Mouse (Mus musculus): ENCODE measurements around the gene 4930558K02Rik. TPM values are rescaled to one million over a fixed set of nuclear protein-coding genes. Genes with fewer than 3 reads are reported as not detected.
A peak's percentile ranks its signal among the peaks of the same experiment; 100 is the strongest.

Gene 4930558K02Rik
- 0.21 TPM in 1 of 2 replicates, not detected in the other for polyA plus RNA-seq (2015; fragmentation: Nextera tagmentation; extraction: Ambion mirVana)

- no peak within 1 kb of the TSS for H3K27ac ChIP-seq
- no peak within 1 kb of the TSS for H3K4me2 ChIP-seq (replicated peaks)
- no peaks in the 10 kb centered on the region for H3K9me3 ChIP-seq
- peaks cover 2% of the 10 kb centered on the region; the same call in 1 of the 2 replicates for H3K4me1 ChIP-seq (replicated peaks)
- 69% methylated on average over 1 of the region's 1 CpGs for WGBS
- no peak for ATAC-seq
- H3K9ac ChIP-seq (replicated peaks) = no peak within 1 kb of the TSS
- H3K36me3 ChIP-seq = no peaks in the 10 kb centered on the region
- no peak within 1 kb of the TSS for H3K4me3 ChIP-seq (replicated peaks)
- H3K27me3 ChIP-seq = no peaks in the 10 kb centered on the region
These were observed at the start of gene 4930558K02Rik for GRCm38 (mm10) chr1:161979536-161979935. 4930558K02Rik (minus strand) TSS chr1:161979636.

- WGBS = 53% methylated on average over 8 of the region's 8 CpGs
- no peak overlapping the region for H3K27ac ChIP-seq
- H3K4me3 ChIP-seq (replicated peaks) = no peak overlapping the region
- no peak overlapping the region for H3K9ac ChIP-seq (replicated peaks)
- H3K4me2 ChIP-seq (replicated peaks) = no peak overlapping the region
- no peaks in the 10 kb centered on the region for H3K9me3 ChIP-seq
- H3K4me1 ChIP-seq (replicated peaks) = peaks cover 20% of the 10 kb centered on the region
- no peak for ATAC-seq
- no peaks in the 10 kb centered on the region for H3K27me3 ChIP-seq
- no peaks in the 10 kb centered on the region for H3K36me3 ChIP-seq
These were observed 44.3 kb upstream of the 4930558K02Rik start for GRCm38 (mm10) chr1:162023681-162024270.

GRCm38 (mm10) chr1:162020766-162021165 is 41.3 kb upstream of the 4930558K02Rik start:
- Histone ChIP-seq H3K4me2 (replicated peaks) (no peak overlapping the region), H3K9ac (replicated peaks) (no peak overlapping the region), H3K4me1 (replicated peaks) (peaks cover 20% of the 10 kb centered on the region), H3K27me3 (no peaks in the 10 kb centered on the region), H3K36me3 (no peaks in the 10 kb centered on the region), H3K4me3 (replicated peaks) (no peak overlapping the region), H3K9me3 (no peaks in the 10 kb centered on the region), H3K27ac (peak overlapping the region; percentile 25; the same call in 1 of the 2 replicates)
- WGBS = 61% methylated on average over 4 of the region's 4 CpGs
- ATAC-seq = no peak

GRCm38 (mm10) chr1:162020303-162020731 is 40.9 kb upstream of the 4930558K02Rik start:
- Histone ChIP-seq H3K4me1 (replicated peaks) (peaks cover 20% of the 10 kb centered on the region), H3K4me3 (replicated peaks) (no peak overlapping the region), H3K36me3 (no peaks in the 10 kb centered on the region), H3K4me2 (replicated peaks) (no peak overlapping the region), H3K9ac (replicated peaks) (no peak overlapping the region), H3K27me3 (no peaks in the 10 kb centered on the region), H3K27ac (peak overlapping the region; percentile 25), H3K9me3 (no peaks in the 10 kb centered on the region)
- no peak for ATAC-seq
- 69% methylated on average over 7 of the region's 7 CpGs for WGBS

GRCm38 (mm10) chr1:162018601-162018977 is 39.2 kb upstream of the 4930558K02Rik start:
- peaks cover 17% of the 10 kb centered on the region for H3K4me1 ChIP-seq (replicated peaks)
- H3K4me3 ChIP-seq (replicated peaks) = no peak overlapping the region
- H3K36me3 ChIP-seq = no peaks in the 10 kb centered on the region
- H3K9ac ChIP-seq (replicated peaks) = no peak overlapping the region
- no peak overlapping the region for H3K4me2 ChIP-seq (replicated peaks)
- ATAC-seq = no peak
- H3K27me3 ChIP-seq = no peaks in the 10 kb centered on the region
- no peaks in the 10 kb centered on the region for H3K9me3 ChIP-seq
- WGBS = 94% methylated on average over 6 of the region's 6 CpGs
- no peak overlapping the region for H3K27ac ChIP-seq

GRCm38 (mm10) chr1:162017975-162018600 is 38.7 kb upstream of the 4930558K02Rik start:
- Histone ChIP-seq H3K27me3 (no peaks in the 10 kb centered on the region), H3K27ac (no peak overlapping the region), H3K4me2 (replicated peaks) (no peak overlapping the region), H3K4me1 (replicated peaks) (peaks cover 16% of the 10 kb centered on the region), H3K9me3 (no peaks in the 10 kb centered on the region), H3K9ac (replicated peaks) (no peak overlapping the region), H3K36me3 (no peaks in the 10 kb centered on the region), H3K4me3 (replicated peaks) (no peak overlapping the region)
- no peak for ATAC-seq
- 89% methylated on average over 13 of the region's 13 CpGs for WGBS

- H3K4me1 ChIP-seq (replicated peaks) = peaks cover 16% of the 10 kb centered on the region
- no peak overlapping the region for H3K4me2 ChIP-seq (replicated peaks)
- H3K27me3 ChIP-seq = no peaks in the 10 kb centered on the region
- H3K27ac ChIP-seq = no peak overlapping the region
- H3K9me3 ChIP-seq = no peaks in the 10 kb centered on the region
- ATAC-seq = no peak
- WGBS = 65% methylated on average over 7 of the region's 7 CpGs
- H3K9ac ChIP-seq (replicated peaks) = no peak overlapping the region
- H3K36me3 ChIP-seq = no peaks in the 10 kb centered on the region
- no peak overlapping the region for H3K4me3 ChIP-seq (replicated peaks)
These were observed 37.5 kb upstream of the 4930558K02Rik start for GRCm38 (mm10) chr1:162016982-162017381.

GRCm38 (mm10) chr1:162015247-162015862 is 35.9 kb upstream of the 4930558K02Rik start:
- no peak overlapping the region for H3K9ac ChIP-seq (replicated peaks)
- WGBS = 75% methylated on average over 8 of the region's 8 CpGs
- H3K4me1 ChIP-seq (replicated peaks) = peaks cover 4% of the 10 kb centered on the region; the same call in 1 of the 2 replicates
- no peak overlapping the region for H3K4me3 ChIP-seq (replicated peaks)
- no peaks in the 10 kb centered on the region for H3K9me3 ChIP-seq
- no peak overlapping the region for H3K27ac ChIP-seq
- H3K4me2 ChIP-seq (replicated peaks) = no peak overlapping the region
- 0 out of 2 replicates have a peak, but pooled peaks cover 8% of the 10 kb centered on the region for H3K36me3 ChIP-seq
- no peak for ATAC-seq
- H3K27me3 ChIP-seq = no peaks in the 10 kb centered on the region

- Histone ChIP-seq H3K4me3 (replicated peaks) (no peak overlapping the region), H3K27ac (no peak overlapping the region), H3K9me3 (no peaks in the 10 kb centered on the region), H3K27me3 (no peaks in the 10 kb centered on the region), H3K36me3 (0 out of 2 replicates have a peak, but pooled peaks cover 9% of the 10 kb centered on the region), H3K9ac (replicated peaks) (no peak overlapping the region), H3K4me1 (replicated peaks) (peaks cover 7% of the 10 kb centered on the region), H3K4me2 (replicated peaks) (no peak overlapping the region)
- no peak for ATAC-seq
- WGBS = 94% methylated on average over 4 of the region's 4 CpGs
These were observed 34.1 kb upstream of the 4930558K02Rik start for GRCm38 (mm10) chr1:162013561-162013960.

GRCm38 (mm10) chr1:162011523-162012245 is 32.2 kb upstream of the 4930558K02Rik start:
- H3K4me3 ChIP-seq (replicated peaks) = no peak overlapping the region
- no peaks in the 10 kb centered on the region for H3K27me3 ChIP-seq
- H3K4me1 ChIP-seq (replicated peaks) = peaks cover 11% of the 10 kb centered on the region
- H3K9me3 ChIP-seq = no peaks in the 10 kb centered on the region
- no peak overlapping the region for H3K27ac ChIP-seq
- H3K4me2 ChIP-seq (replicated peaks) = no peak overlapping the region
- ATAC-seq = no peak
- WGBS = 83% methylated on average over 16 of the region's 16 CpGs
- 0 out of 2 replicates have a peak, but pooled peaks cover 9% of the 10 kb centered on the region for H3K36me3 ChIP-seq
- H3K9ac ChIP-seq (replicated peaks) = no peak overlapping the region

GRCm38 (mm10) chr1:162009086-162009485 is 29.6 kb upstream of the 4930558K02Rik start:
- 0 out of 2 replicates have a peak, but pooled peaks cover 9% of the 10 kb centered on the region for H3K36me3 ChIP-seq
- no peak overlapping the region for H3K4me2 ChIP-seq (replicated peaks)
- no peak overlapping the region for H3K4me3 ChIP-seq (replicated peaks)
- peaks cover 23% of the 10 kb centered on the region for H3K4me1 ChIP-seq (replicated peaks)
- no peaks in the 10 kb centered on the region for H3K9me3 ChIP-seq
- H3K27ac ChIP-seq = 0 out of 2 replicates have a peak overlapping the region, but pooled peaks have one; percentile 25
- 69% methylated on average over 8 of the region's 8 CpGs for WGBS
- ATAC-seq = no peak
- no peak overlapping the region for H3K9ac ChIP-seq (replicated peaks)
- H3K27me3 ChIP-seq = no peaks in the 10 kb centered on the region

All from midbrain, embryonic 13.5 days (tissue).